Mouse (Mus musculus): ENCODE data around the gene Nppc. TPM values are rescaled to one million over a fixed set of nuclear protein-coding genes. Genes with fewer than 3 reads are reported as not detected.

The Nppc gene
- total and polyA plus RNA-seq, 3 experiments, result not detected

GRCm38 (mm10) chr1:86632732-86633380, 37.5 kb downstream of the Nppc start:
- Histone ChIP-seq H3K9ac (ENCODE audit: control insufficient read depth, low read depth, low read length, poor library complexity, severe bottlenecking) (no peak overlapping the region), H3K9me3 (replicated peaks; ENCODE audit: insufficient read depth, low read length) (no peaks in the 10 kb centered on the region), H3K4me3 (ENCODE audit: control insufficient read depth in 1 of 2, insufficient read depth in 1 of 2, low read depth in 2 of 2, low read length in 2 of 2) (no peak overlapping the region), H3K36me3 (ENCODE audit: control insufficient read depth in 1 of 2, insufficient read depth in 2 of 2, low read length in 2 of 2) (peaks cover 0 to 5% of the 10 kb centered on the region in 2 experiments; a peak in 2 of 4 replicates), H3K27me3 (ENCODE audit: control insufficient read depth in 1 of 2, insufficient read depth in 2 of 2, low read length in 2 of 2) (peaks cover 2% of the 10 kb centered on the region in 2 experiments; a peak in 1 of 4 replicates), H3K27ac (ENCODE audit: control insufficient read depth, low read depth, low read length) (peak overlapping the region; percentile 36), H3K79me2 (ENCODE audit: control insufficient read depth, insufficient read depth, low read length, poor library complexity) (no peaks in the 10 kb centered on the region), H3K4me1 (ENCODE audit: control insufficient read depth in 1 of 2, insufficient read depth in 2 of 2, low read length in 2 of 2) (peaks cover 0 to 15% of the 10 kb centered on the region in 2 experiments; a peak in 3 of 4 replicates)
- TF ChIP-seq EP300 (IDR thresholded peaks at IDR 0.05; ENCODE audit: low read depth in 1 of 2, low read length in 2 of 2) (peak in 1 of 2 experiments; percentile 45; a peak in 1 of 4 replicates), RCOR1 (IDR thresholded peaks at IDR 0.05; ENCODE audit: low read depth, low read length) (0 out of 2 replicates have a peak, but pooled peaks have one; percentile 35), SIN3A (IDR thresholded peaks at IDR 0.05; ENCODE audit: low read length) (peak; percentile 20; the same call in 1 of the 2 replicates), POLR2A (IDR thresholded peaks at IDR 0.05; ENCODE audit: control insufficient read depth in 1 of 2, insufficient read depth in 1 of 2, low read depth in 1 of 2, low read length in 2 of 2, poor library complexity in 1 of 2) (no peak), CTCF (IDR thresholded peaks at IDR 0.05 in 2 of 3, conservative IDR thresholded peaks at IDR 0.05 in 1 of 3; ENCODE audit: control insufficient read depth in 1 of 3, insufficient read depth in 1 of 3, low read depth in 2 of 3, low read length in 3 of 3, poor library complexity in 1 of 3, severe bottlenecking in 1 of 3) (no peak), HCFC1 (IDR thresholded peaks at IDR 0.05; ENCODE audit: low read depth, low read length) (peak; percentile 68; the same call in 1 of the 2 replicates), GABPA (IDR thresholded peaks at IDR 0.05; ENCODE audit: low read depth, low read length) (no peak)
- peak; percentile 50 for DNase-seq (ENCODE audit: low read depth, low spot score)

- Histone ChIP-seq H3K4me3 (ENCODE audit: control insufficient read depth in 1 of 2, insufficient read depth in 1 of 2, low read depth in 2 of 2, low read length in 2 of 2) (no peak overlapping the region), H3K27me3 (ENCODE audit: control insufficient read depth in 1 of 2, insufficient read depth in 2 of 2, low read length in 2 of 2) (no peaks in the 10 kb centered on the region), H3K27ac (ENCODE audit: control insufficient read depth, low read depth, low read length) (no peak overlapping the region), H3K4me1 (ENCODE audit: control insufficient read depth in 1 of 2, insufficient read depth in 2 of 2, low read length in 2 of 2) (peaks cover 0 to 15% of the 10 kb centered on the region in 2 experiments; a peak in 3 of 4 replicates), H3K9me3 (replicated peaks; ENCODE audit: insufficient read depth, low read length) (no peaks in the 10 kb centered on the region), H3K9ac (ENCODE audit: control insufficient read depth, low read depth, low read length, poor library complexity, severe bottlenecking) (no peak overlapping the region), H3K79me2 (ENCODE audit: control insufficient read depth, insufficient read depth, low read length, poor library complexity) (no peaks in the 10 kb centered on the region), H3K36me3 (ENCODE audit: control insufficient read depth in 1 of 2, insufficient read depth in 2 of 2, low read length in 2 of 2) (peaks cover 0 to 5% of the 10 kb centered on the region in 2 experiments; a peak in 2 of 4 replicates)
- TF ChIP-seq KAT2A (conservative IDR thresholded peaks at IDR 0.05; ENCODE audit: low read depth, low read length) (no peak), ELF1 (IDR thresholded peaks at IDR 0.05; ENCODE audit: low read depth, low read length) (no peak), MAZ (IDR thresholded peaks at IDR 0.05; ENCODE audit: low read depth, low read length) (no peak), UBTF (IDR thresholded peaks at IDR 0.05; ENCODE audit: borderline replicate concordance, insufficient read depth, low read depth, low read length) (no peak), GATA1 (IDR thresholded peaks at IDR 0.05; ENCODE audit: low read depth, low read length) (no peak), SMC3 (IDR thresholded peaks at IDR 0.05; ENCODE audit: low read depth, low read length) (no peak), ZMIZ1 (IDR thresholded peaks at IDR 0.05; ENCODE audit: low read depth, low read length) (no peak), MAFK (IDR thresholded peaks at IDR 0.05; ENCODE audit: borderline replicate concordance, low read depth, low read length) (peak; percentile 58; the same call in 1 of the 2 replicates), POLR2A (IDR thresholded peaks at IDR 0.05; ENCODE audit: control insufficient read depth in 1 of 2, insufficient read depth in 1 of 2, low read depth in 1 of 2, low read length in 2 of 2, poor library complexity in 1 of 2) (no peak), ZNF384 (IDR thresholded peaks at IDR 0.05; ENCODE audit: low read depth, low read length) (no peak), NELFE (IDR thresholded peaks at IDR 0.05; ENCODE audit: low read depth, low read length) (no peak), CTCF (IDR thresholded peaks at IDR 0.05 in 2 of 3, conservative IDR thresholded peaks at IDR 0.05 in 1 of 3; ENCODE audit: control insufficient read depth in 1 of 3, insufficient read depth in 1 of 3, low read depth in 2 of 3, low read length in 3 of 3, poor library complexity in 1 of 3, severe bottlenecking in 1 of 3) (no peak), RCOR1 (IDR thresholded peaks at IDR 0.05; ENCODE audit: low read depth, low read length) (no peak), ZKSCAN1 (IDR thresholded peaks at IDR 0.05; ENCODE audit: low read depth, low read length) (no peak), MYC (IDR thresholded peaks at IDR 0.05; ENCODE audit: low read depth, low read length) (no peak), ETS1 (IDR thresholded peaks at IDR 0.05; ENCODE audit: low read depth, low read length) (0 out of 2 replicates have a peak, but pooled peaks have one; percentile 13), CHD1 (IDR thresholded peaks at IDR 0.05; ENCODE audit: low read depth, low read length) (no peak), GABPA (IDR thresholded peaks at IDR 0.05; ENCODE audit: low read depth, low read length) (peak; percentile 66; the same call in 1 of the 2 replicates)
- peak; percentile 32 for DNase-seq (ENCODE audit: low read depth, low spot score)
These were observed 39.8 kb downstream of the Nppc start for GRCm38 (mm10) chr1:86630527-86630926.
